Mouse (Mus musculus) hindbrain, embryonic 13.5 days (tissue): ENCODE measurements around the gene Ank3. TPM values are rescaled to one million over a fixed set of nuclear protein-coding genes. Genes with fewer than 3 reads are reported as not detected.

Experiments
- ATAC-seq: fragments of 200-750 bp; cut with Nextera tagmentation; 2 replicates; pipeline ENCODE4 v1.8.0; 2017; ENCODE audit warnings: moderate TSS enrichment; ENCODE audit not compliant: low FRiP score
- H3K27ac ChIP-seq: fragments of 300-500 bp; sonication (generic); 2 replicates; pipeline ENCODE4 v1.5.1; 2015; ENCODE audit warnings: inconsistent platforms, mild to moderate bottlenecking, moderate library complexity
- H3K27me3 ChIP-seq: fragments of 300-500 bp; sonication (generic); 2 replicates; pipeline ENCODE4 v1.6.1; 2015; ENCODE audit warnings: mild to moderate bottlenecking, inconsistent platforms
- H3K36me3 ChIP-seq: fragments of 300-500 bp; sonication (generic); 2 replicates; pipeline ENCODE4 v1.6.1; 2015; ENCODE audit warnings: mild to moderate bottlenecking, inconsistent platforms
- H3K4me1 ChIP-seq: fragments of 300-500 bp; sonication (generic); replicated peaks from 2 replicates; pipeline ENCODE4 v1.6.1; 2015; ENCODE audit warnings: inconsistent platforms
- H3K4me2 ChIP-seq: fragments of 300-500 bp; sonication (generic); 2 replicates; pipeline ENCODE4 v1.6.1; 2015; ENCODE audit warnings: inconsistent platforms, mild to moderate bottlenecking, moderate library complexity
- H3K4me3 ChIP-seq: fragments of 300-500 bp; sonication (generic); 2 replicates; pipeline ENCODE4 v1.5.1; 2015; ENCODE audit warnings: mild to moderate bottlenecking, inconsistent platforms
- H3K9ac ChIP-seq: fragments of 300-500 bp; sonication (generic); 2 replicates; pipeline ENCODE4 v1.6.1; 2015; ENCODE audit warnings: mild to moderate bottlenecking, inconsistent platforms
- H3K9me3 ChIP-seq: fragments of 300-500 bp; sonication (generic); 2 replicates; pipeline ENCODE4 v1.6.1; 2016; ENCODE audit warnings: inconsistent platforms
- whole genome bisulfite sequencing: fragments of 180-500 bp; shearing (Covaris S2); methylation state at CpG from one replicate; pipeline ENCODE4 v1.1.7; 2015; 5-methylcytosine and 5-hydroxymethylcytosine counted together
- polyA plus RNA-seq: library from polyadenylated mRNA; unstranded; fragments of >200 nt; fragmentation: Nextera tagmentation; extraction: Ambion mirVana; gene quantifications from 2 replicates; pipeline ENCODE4 v1.2.1, GENCODE M21; 2015

Gene Ank3
- polyA plus RNA-seq, 1 experiment from 2014 or later = 114 TPM

DNA sequence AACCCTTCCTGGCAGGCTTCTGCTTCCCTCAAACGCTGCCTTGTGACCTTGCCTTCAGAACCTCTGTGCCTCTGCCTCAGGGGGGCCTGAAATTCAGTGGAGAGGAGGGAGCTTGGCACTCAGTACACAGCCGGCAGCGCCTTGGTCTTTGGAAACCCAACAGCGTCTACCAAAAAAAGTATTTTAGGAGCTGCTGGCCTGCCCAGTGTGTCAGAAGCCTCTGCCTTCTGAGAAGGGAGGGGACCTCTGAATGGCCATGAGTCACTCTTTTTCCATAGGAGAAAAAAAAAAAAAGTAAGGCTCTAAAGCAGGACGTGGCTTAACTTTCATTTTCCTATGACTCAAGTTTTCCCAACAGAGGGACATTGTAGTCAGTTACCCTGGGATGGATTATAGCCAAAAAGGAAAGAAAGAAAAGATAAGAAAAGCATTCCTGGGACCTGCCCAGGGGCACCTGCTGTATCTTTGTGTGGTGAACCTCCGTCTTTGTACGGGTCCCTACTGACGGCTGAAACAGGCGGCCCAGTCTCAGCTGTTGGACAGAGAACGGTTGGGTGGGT is 473.7 kb downstream of the Ank3 start:
- ATAC-seq = no peak
- 62% methylated on average over 10 of the region's 10 CpGs for WGBS

DNA sequence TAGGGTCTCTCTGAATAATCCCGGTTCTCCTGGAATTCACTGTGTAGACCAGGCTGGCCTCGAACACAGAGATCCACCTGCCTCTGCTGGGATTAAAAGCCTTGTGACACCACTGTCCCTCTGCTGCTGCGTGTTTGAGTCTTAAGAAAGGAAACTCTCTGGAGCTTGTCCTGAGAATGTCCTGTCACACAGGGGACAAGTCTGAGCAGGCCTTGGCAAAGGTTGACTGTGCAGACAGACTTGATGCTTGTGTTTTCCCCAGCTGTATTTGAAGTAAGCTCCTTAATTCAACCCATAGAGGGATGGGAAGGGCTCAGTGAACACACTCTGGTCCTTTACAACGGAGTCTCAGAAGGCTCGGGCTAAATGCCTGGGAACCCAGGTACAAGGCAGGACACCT is 474.3 kb downstream of the Ank3 start:
- H3K4me2 ChIP-seq = no peak overlapping the region
- ATAC-seq = no peak
- peaks cover 9% of the 10 kb centered on the region for H3K4me1 ChIP-seq
- H3K27ac ChIP-seq = no peak overlapping the region
- no peaks in the 10 kb centered on the region for H3K27me3 ChIP-seq
- 85% methylated on average over 5 of the region's 5 CpGs for WGBS
- no peak overlapping the region for H3K9ac ChIP-seq
- no peaks in the 10 kb centered on the region for H3K9me3 ChIP-seq
- peaks cover 51% of the 10 kb centered on the region for H3K36me3 ChIP-seq
- no peak overlapping the region for H3K4me3 ChIP-seq

More for the DNA sequence above, 473.7 kb downstream of the Ank3 start:
- peaks cover 52% of the 10 kb centered on the region for H3K36me3 ChIP-seq
- no peaks in the 10 kb centered on the region for H3K9me3 ChIP-seq
- no peak overlapping the region for H3K9ac ChIP-seq
- H3K27me3 ChIP-seq = no peaks in the 10 kb centered on the region
- no peak overlapping the region for H3K27ac ChIP-seq
- H3K4me3 ChIP-seq = no peak overlapping the region
- no peak overlapping the region for H3K4me2 ChIP-seq
- peaks cover 9% of the 10 kb centered on the region for H3K4me1 ChIP-seq

DNA sequence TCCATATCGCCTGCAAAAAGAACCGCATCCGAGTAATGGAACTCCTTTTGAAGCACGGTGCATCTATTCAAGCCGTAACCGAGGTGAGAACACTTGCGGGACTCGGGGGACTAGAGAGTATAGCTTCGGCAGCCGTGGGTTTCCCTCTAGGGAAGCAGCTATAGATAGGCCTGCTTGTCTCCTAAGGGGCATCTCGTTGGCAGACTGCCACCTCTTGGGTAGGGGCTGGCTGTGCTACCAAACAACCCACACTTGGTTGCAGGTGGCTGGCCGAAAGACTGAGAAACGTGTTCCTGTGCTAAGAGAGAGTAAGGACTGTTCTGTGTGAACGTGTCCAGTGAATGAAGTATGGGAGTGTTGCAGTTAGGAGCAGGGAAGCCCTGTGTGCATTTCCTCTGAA is 476.2 kb downstream of the Ank3 start:
- Histone ChIP-seq H3K4me1 (peaks cover 9% of the 10 kb centered on the region; the same call in 1 of the 2 replicates), H3K4me3 (no peak overlapping the region), H3K9me3 (no peaks in the 10 kb centered on the region), H3K4me2 (no peak overlapping the region), H3K27me3 (no peaks in the 10 kb centered on the region), H3K9ac (no peak overlapping the region), H3K36me3 (peaks cover 55% of the 10 kb centered on the region), H3K27ac (no peak overlapping the region)
- WGBS = 75% methylated on average over 14 of the region's 14 CpGs
- ATAC-seq = no peak

DNA sequence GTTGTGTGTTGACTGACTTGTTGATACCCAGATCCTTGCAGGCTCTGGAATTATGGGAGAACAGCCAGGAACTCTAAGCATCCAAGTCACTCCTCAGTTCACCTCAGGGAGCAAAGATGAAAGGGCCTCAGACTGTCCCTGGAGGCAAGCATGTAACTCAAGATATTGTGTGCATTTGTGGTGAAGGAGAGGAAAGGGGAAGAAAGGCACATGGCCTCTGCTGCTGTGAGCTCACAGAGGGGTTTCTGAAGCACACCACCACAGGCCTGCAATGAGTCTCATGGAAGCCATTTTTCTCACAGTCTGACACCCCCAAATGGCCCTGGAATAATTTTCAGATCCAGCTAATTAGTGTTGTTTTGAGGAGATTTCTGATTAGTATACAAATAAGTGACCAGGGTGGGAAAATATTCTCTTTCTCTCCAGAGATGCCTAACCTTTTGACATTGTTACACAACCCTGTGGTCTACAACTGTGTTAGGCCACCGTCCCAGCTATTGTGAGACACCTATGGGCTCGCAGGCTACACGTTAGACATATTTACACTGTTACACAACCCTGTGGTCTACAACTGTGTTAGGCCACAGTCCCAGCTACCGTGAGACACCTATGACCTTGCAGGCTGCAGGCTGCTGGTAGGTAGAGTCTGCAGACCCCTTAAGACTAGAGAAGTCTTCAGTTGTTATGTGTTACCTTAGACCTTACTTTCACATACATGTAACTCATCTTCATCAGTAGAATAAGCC is 485.5 kb downstream of the Ank3 start:
- 98% methylated on average over 4 of the region's 4 CpGs for WGBS
- ATAC-seq = no peak
- H3K36me3 ChIP-seq = peaks cover 72% of the 10 kb centered on the region

DNA sequence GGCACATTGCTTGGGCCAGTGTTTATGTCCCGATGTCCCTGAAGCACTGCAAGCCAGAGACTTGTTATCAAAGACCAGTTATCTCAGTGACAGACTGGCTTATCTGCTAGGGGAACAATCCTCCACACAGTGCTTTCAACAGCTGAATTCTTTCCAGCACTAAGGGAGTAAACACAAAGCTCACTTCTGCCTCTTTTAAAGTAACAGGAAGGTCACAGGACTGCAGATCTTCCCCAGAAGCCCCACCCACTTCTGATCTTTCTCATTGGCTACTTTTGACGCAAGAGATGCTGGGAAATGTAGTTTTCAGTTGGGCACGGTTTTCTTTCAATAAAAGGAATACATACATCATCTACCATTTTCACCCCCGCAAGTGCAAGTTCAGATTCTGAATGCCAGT is 489.8 kb downstream of the Ank3 start:
- H3K4me2 ChIP-seq = no peak overlapping the region
- 0 out of 2 replicates have a peak, but pooled peaks cover 3% of the 10 kb centered on the region for H3K4me1 ChIP-seq
- ATAC-seq = no peak

More for the DNA sequence above, 485.5 kb downstream of the Ank3 start:
- H3K9me3 ChIP-seq = no peaks in the 10 kb centered on the region
- H3K4me3 ChIP-seq = no peak overlapping the region
- 0 out of 2 replicates have a peak, but pooled peaks cover 3% of the 10 kb centered on the region for H3K4me1 ChIP-seq
- no peak overlapping the region for H3K4me2 ChIP-seq
- H3K9ac ChIP-seq = no peak overlapping the region
- H3K27ac ChIP-seq = no peak overlapping the region
- no peaks in the 10 kb centered on the region for H3K27me3 ChIP-seq

DNA sequence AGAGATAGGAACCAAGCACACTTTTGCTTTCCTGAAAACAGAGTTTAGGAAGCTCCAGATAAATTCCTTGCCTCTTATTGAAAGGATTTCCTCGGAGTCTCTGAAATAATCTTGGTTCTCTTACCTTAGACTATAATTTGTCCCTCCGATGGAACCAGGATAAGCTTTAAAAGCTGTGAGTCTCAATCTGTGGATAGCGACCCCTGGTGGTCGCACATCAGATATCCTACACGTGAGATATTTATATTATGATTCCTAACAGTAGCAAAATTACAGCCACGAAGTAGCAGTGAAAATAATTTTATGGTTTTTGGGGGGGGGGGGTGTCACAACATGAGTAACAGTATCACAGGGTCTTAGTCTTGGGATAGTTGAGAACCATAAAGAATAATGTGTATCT is 491.2 kb downstream of the Ank3 start:
- Histone ChIP-seq H3K36me3 (peaks cover 43% of the 10 kb centered on the region), H3K9me3 (no peaks in the 10 kb centered on the region), H3K4me2 (no peak overlapping the region), H3K27me3 (no peaks in the 10 kb centered on the region), H3K4me3 (no peak overlapping the region), H3K9ac (no peak overlapping the region), H3K27ac (no peak overlapping the region), H3K4me1 (0 out of 2 replicates have a peak, but pooled peaks cover 3% of the 10 kb centered on the region)
- WGBS = 19% methylated on average over 6 of the region's 6 CpGs
- ATAC-seq = no peak

More for the DNA sequence above, 489.8 kb downstream of the Ank3 start:
- no peak overlapping the region for H3K9ac ChIP-seq
- H3K36me3 ChIP-seq = peaks cover 47% of the 10 kb centered on the region
- no peak overlapping the region for H3K27ac ChIP-seq
- H3K4me3 ChIP-seq = no peak overlapping the region
- no peaks in the 10 kb centered on the region for H3K9me3 ChIP-seq
- 32% methylated on average over 4 of the region's 4 CpGs for WGBS
- no peaks in the 10 kb centered on the region for H3K27me3 ChIP-seq

DNA sequence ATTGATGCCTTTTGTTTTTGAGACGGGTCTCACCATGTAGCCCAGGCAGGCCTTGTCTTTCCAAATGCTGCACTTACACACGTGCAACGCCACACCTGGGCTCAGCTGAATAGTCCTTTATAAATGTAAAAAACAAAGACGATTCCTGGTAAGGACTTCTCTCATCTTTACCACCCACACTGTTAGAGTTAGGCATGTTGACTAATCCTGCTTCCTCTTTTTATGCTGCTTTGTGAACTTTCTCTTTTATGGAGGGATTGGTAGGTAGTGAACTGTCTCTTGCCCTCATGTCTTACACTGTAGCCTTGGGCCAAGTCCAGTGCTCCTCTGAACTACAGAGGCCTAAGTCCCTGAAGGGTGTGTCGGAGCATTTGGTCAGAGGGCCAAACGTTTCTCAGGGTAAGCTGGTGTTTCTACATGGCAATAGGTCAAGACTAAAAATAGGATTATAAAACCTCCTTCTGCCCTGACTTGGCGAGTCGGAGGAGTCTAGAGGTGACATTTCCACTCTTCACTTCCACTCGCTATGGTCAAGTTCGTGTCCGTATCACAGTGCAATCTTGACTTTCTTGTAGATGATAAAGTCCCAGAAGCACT is 491.9 kb downstream of the Ank3 start:
- Histone ChIP-seq H3K27ac (no peak overlapping the region), H3K4me2 (no peak overlapping the region), H3K4me3 (no peak overlapping the region), H3K36me3 (peaks cover 40% of the 10 kb centered on the region), H3K27me3 (no peaks in the 10 kb centered on the region), H3K9me3 (no peaks in the 10 kb centered on the region), H3K9ac (no peak overlapping the region), H3K4me1 (0 out of 2 replicates have a peak, but pooled peaks cover 3% of the 10 kb centered on the region)
- no peak for ATAC-seq
- 85% methylated on average over 11 of the region's 11 CpGs for WGBS

DNA sequence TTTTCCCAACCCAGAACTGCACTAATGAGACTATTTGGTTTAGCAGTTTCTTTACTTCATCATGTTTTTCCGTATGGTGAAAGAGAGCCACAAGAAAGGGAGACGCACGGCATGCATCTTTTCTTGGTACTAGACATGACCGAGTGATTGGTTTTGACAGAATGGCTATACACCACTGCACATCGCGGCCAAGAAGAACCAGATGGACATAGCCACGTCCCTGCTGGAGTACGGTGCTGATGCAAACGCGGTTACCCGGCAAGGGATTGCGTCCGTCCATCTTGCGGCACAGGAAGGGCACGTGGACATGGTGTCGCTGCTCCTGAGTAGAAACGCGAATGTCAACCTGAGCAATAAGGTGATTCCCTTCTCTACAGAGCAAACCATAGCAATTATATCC is 493.6 kb downstream of the Ank3 start:
- no peak overlapping the region for H3K4me3 ChIP-seq
- H3K9me3 ChIP-seq = no peaks in the 10 kb centered on the region
- 93% methylated on average over 18 of the region's 18 CpGs for WGBS
- 0 out of 2 replicates have a peak, but pooled peaks cover 3% of the 10 kb centered on the region for H3K4me1 ChIP-seq
- H3K27me3 ChIP-seq = no peaks in the 10 kb centered on the region
- H3K4me2 ChIP-seq = no peak overlapping the region
- peaks cover 37% of the 10 kb centered on the region for H3K36me3 ChIP-seq
- ATAC-seq = no peak
- H3K9ac ChIP-seq = no peak overlapping the region
- no peak overlapping the region for H3K27ac ChIP-seq

DNA sequence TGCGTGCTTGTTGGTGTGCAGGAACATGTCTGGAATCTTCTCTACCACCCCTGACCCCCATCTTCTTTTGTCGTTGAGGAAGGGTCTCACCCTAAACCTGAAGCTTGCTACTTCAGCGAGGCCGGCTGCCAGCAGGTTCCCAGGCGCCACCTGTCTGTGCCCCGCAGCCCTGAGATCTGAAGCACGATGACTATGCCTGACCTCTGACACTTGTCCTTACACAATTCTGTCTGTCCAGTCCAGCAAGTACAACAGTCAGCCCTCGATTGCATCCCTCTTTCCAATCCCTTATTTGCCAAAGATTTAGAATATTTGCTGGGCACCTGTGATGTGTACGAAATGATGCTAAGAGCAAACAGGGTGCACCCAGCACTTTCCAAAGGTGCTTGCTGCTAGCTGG is 497.0 kb downstream of the Ank3 start:
- Histone ChIP-seq H3K4me2 (no peak overlapping the region), H3K9me3 (no peaks in the 10 kb centered on the region), H3K4me3 (no peak overlapping the region), H3K36me3 (peaks cover 62% of the 10 kb centered on the region), H3K27ac (no peak overlapping the region), H3K4me1 (no peaks in the 10 kb centered on the region), H3K9ac (no peak overlapping the region), H3K27me3 (no peaks in the 10 kb centered on the region)
- 78% methylated on average over 9 of the region's 9 CpGs for WGBS
- ATAC-seq = no peak

DNA sequence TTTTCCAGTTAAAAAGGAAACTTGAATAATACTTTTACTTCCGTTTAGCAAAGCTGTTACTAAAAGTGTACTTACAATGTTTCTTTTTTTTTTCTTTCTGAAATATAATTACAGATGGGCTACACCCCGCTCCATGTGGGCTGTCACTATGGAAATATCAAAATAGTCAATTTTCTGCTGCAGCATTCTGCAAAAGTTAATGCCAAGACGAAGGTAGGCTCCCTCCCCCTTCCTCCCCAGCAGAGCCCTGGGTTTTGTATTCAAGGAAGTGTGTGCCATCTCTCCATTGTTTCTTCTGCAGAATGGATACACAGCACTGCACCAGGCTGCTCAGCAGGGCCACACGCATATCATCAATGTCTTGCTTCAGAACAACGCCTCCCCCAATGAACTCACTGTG is 499.4 kb downstream of the Ank3 start:
- Histone ChIP-seq H3K27ac (no peak overlapping the region), H3K27me3 (no peaks in the 10 kb centered on the region), H3K36me3 (peaks cover 70% of the 10 kb centered on the region), H3K4me1 (no peaks in the 10 kb centered on the region), H3K9me3 (no peaks in the 10 kb centered on the region), H3K4me2 (no peak overlapping the region), H3K9ac (no peak overlapping the region), H3K4me3 (no peak overlapping the region)
- 54% methylated on average over 5 of the region's 5 CpGs for WGBS
- no peak for ATAC-seq

DNA sequence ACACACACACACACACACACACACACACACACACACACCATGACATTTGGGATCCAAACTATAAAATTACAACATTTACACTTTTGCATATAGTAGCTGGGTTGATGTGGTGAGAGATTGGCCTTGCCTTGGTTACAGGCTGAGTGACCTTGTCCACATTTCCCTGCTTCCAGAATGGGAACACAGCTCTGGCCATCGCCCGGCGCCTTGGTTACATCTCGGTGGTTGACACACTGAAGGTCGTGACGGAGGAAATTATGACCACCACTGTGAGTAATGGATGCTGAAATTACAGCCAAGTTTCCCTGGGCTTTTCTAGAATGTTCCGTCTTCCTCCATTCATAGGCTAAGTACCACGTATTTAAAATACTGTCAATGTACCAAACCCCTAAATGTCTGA is 500.2 kb downstream of the Ank3 start:
- ATAC-seq = no peak
- Histone ChIP-seq H3K4me1 (no peaks in the 10 kb centered on the region), H3K9ac (no peak overlapping the region), H3K4me3 (no peak overlapping the region), H3K4me2 (no peak overlapping the region), H3K27ac (no peak overlapping the region), H3K36me3 (peaks cover 69% of the 10 kb centered on the region), H3K27me3 (no peaks in the 10 kb centered on the region), H3K9me3 (no peaks in the 10 kb centered on the region)
- WGBS = 93% methylated on average over 8 of the region's 8 CpGs

DNA sequence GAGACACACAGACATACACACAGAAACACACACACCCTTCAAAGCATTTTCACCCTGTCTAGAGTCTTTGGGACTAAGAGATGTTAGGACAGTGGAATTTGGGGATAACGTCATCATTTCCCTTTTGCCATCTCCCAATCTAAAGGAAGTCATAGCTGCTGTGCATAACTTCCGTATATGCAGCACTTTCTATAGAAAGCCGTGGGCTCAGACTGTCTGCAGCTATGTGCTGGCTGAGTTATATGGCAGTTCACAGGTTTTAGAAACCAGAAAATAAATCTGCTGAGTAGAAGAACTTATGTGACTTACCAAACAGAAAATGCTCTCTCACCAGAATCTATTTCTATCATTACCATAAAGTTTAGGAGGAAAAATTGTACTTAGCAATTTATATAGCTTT is 501.2 kb downstream of the Ank3 start:
- Histone ChIP-seq H3K9me3 (no peaks in the 10 kb centered on the region), H3K27ac (no peak overlapping the region), H3K9ac (no peak overlapping the region), H3K36me3 (peaks cover 70% of the 10 kb centered on the region), H3K27me3 (no peaks in the 10 kb centered on the region), H3K4me2 (no peak overlapping the region), H3K4me3 (no peak overlapping the region), H3K4me1 (no peaks in the 10 kb centered on the region)
- no peak for ATAC-seq
- WGBS = 94% methylated on average over 3 of the region's 3 CpGs
